In the genomic region with DNA sequence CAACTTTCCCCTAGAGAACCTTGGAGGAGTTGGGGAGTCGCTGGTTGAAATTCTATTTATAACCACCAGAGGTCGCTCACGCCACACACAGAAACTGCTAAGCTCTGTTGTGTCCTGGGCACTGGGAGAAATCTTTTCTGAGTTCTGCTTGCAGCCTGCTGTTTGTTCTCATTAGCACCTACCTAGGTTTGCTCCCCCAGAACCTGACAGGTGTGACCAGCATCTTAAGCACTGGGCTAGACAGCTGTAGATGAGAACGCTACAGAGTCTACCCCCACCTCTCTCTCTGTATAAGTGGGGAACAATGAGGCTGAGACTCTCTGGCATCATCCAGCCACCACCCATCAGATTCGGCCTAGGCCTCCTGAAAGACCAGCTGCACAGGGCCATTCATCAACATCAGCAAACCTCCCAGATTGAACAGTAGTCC, we compare ENCODE assay signal across 8 mouse cellular contexts. TPM values are rescaled to one million over a fixed set of nuclear protein-coding genes. Genes with fewer than 3 reads are reported as not detected.
A peak's percentile ranks its signal among the peaks of the same experiment; 100 is the strongest.
DNase-seq lines count a peak whose midpoint lies in the region; ATAC-seq and TF ChIP-seq lines count a peak whose summit lies in the region.

No protein-coding gene starts in this region.

- peak; percentile 84 for DNase-seq in lung, embryonic 14.5 days
- no peak for DNase-seq in lung, postnatal 36 days
- DNase-seq in adipocyte (ENCODE audit: low spot score) = peak; percentile 78
- peak; percentile 80 for DNase-seq in retina, postnatal 1 day
- DNase-seq in gastrocnemius, postnatal 36 days = no peak

- H3K9ac ChIP-seq in lung, embryonic 14.5 days = no peak overlapping the region; the same call in 1 of the 2 replicates
- H3K9ac ChIP-seq in intestine, embryonic 15.5 days = no peak overlapping the region
- H3K9ac ChIP-seq in lung, embryonic 15.5 days = no peak overlapping the region

- WGBS in lung, embryonic 14.5 days = 8% methylated on average over 5 of the region's 5 CpGs
- 13% methylated on average over 5 of the region's 5 CpGs for WGBS in intestine, embryonic 15.5 days
- 5% methylated on average over 5 of the region's 5 CpGs for WGBS in lung, embryonic 15.5 days

- no peak overlapping the region for H3K27ac ChIP-seq in lung, embryonic 14.5 days (ENCODE audit: low read depth)
- H3K27ac ChIP-seq in intestine, embryonic 15.5 days = no peak overlapping the region
- H3K27ac ChIP-seq in lung, embryonic 15.5 days = no peak overlapping the region

- no peaks in the 10 kb centered on the region for H3K4me1 ChIP-seq in lung, embryonic 14.5 days (ENCODE audit: insufficient read depth)
- no peaks in the 10 kb centered on the region for H3K4me1 ChIP-seq in intestine, embryonic 15.5 days (replicated peaks)
- no peaks in the 10 kb centered on the region for H3K4me1 ChIP-seq in lung, embryonic 15.5 days

- intact Hi-C loops in gastrocnemius, postnatal 36 days (cut with DNase I) = no loop called here

- no peak overlapping the region for H3K4me3 ChIP-seq in lung, embryonic 14.5 days (ENCODE audit: low read depth, low read length)
- H3K4me3 ChIP-seq in intestine, embryonic 15.5 days (replicated peaks) = no peak overlapping the region
- H3K4me3 ChIP-seq in lung, embryonic 15.5 days = no peak overlapping the region

- peak; percentile 92 for TF ChIP-seq CTCF in lung, embryonic 14.5 days (IDR thresholded peaks at IDR 0.05; ENCODE audit: low read depth)

- peak; percentile 71; the same call in 1 of the 2 replicates for ATAC-seq in lung, embryonic 14.5 days (ENCODE audit: insufficient read depth)
- peak; percentile 83 for ATAC-seq in erythroblast, adult 5-6 weeks (replicated peaks; ENCODE audit: low FRiP score, poor library complexity, severe bottlenecking)
- ATAC-seq in intestine, embryonic 15.5 days = peak; percentile 20; the same call in 1 of the 2 replicates
- ATAC-seq in lung, embryonic 15.5 days (ENCODE audit: borderline replicate concordance, extremely low read depth, low FRiP score, low TSS enrichment) = peak; percentile 49; the same call in 1 of the 2 replicates

- H3K9me3 ChIP-seq in lung, embryonic 14.5 days (ENCODE audit: low read depth, low read length) = no peaks in the 10 kb centered on the region
- H3K9me3 ChIP-seq in intestine, embryonic 15.5 days = no peaks in the 10 kb centered on the region
- no peaks in the 10 kb centered on the region for H3K9me3 ChIP-seq in lung, embryonic 15.5 days

- H3K36me3 ChIP-seq in lung, embryonic 14.5 days (ENCODE audit: insufficient read depth) = no peaks in the 10 kb centered on the region
- no peaks in the 10 kb centered on the region for H3K36me3 ChIP-seq in intestine, embryonic 15.5 days
- no peaks in the 10 kb centered on the region for H3K36me3 ChIP-seq in lung, embryonic 15.5 days

- H3K4me2 ChIP-seq in lung, embryonic 14.5 days = no peak overlapping the region
- H3K4me2 ChIP-seq in intestine, embryonic 15.5 days (replicated peaks) = no peak overlapping the region
- no peak overlapping the region for H3K4me2 ChIP-seq in lung, embryonic 15.5 days

- H3K27me3 ChIP-seq in lung, embryonic 14.5 days (ENCODE audit: insufficient read depth, low read length) = no peaks in the 10 kb centered on the region
- H3K27me3 ChIP-seq in intestine, embryonic 15.5 days (replicated peaks) = no peaks in the 10 kb centered on the region
- no peaks in the 10 kb centered on the region for H3K27me3 ChIP-seq in lung, embryonic 15.5 days

RNA-seq across cellular contexts. Expression of gene Gna12, which starts 17.1 kb away (rescaled TPM):
- 63.0 and 77.1 TPM in 2 replicates for polyA plus RNA-seq in lung, embryonic 14.5 days (2014; fragmentation: Nextera tagmentation; extraction: Ambion mirVana)
- 12.1 and 16.1 TPM in 2 replicates for total RNA-seq in erythroblast, adult 5-6 weeks (2015; ENCODE audit: low replicate concordance)
- 9.9 and 11.5 TPM in 2 replicates for total RNA-seq in erythroblast, adult 5-6 weeks (2017; ENCODE audit: low replicate concordance)
- polyA plus RNA-seq in intestine, embryonic 15.5 days (2015; fragmentation: Nextera tagmentation; extraction: Ambion mirVana) = 29.5 and 37.8 TPM in 2 replicates
- polyA plus RNA-seq in lung, embryonic 15.5 days (2015; fragmentation: Nextera tagmentation; extraction: Ambion mirVana) = 50.9 and 59.9 TPM in 2 replicates
- 10 to 100 TPM; 23.1 to 26.4 TPM for total RNA-seq in gastrocnemius, postnatal 36 days (2021)

Comparison
In these comparisons a context has a peak if more than half of its experiments do, and no peak if none do; other contexts are left out.
1. DNase-seq: peak in lung, embryonic 14.5 days (single experiment), adipocyte (single experiment) and retina, postnatal 1 day (single experiment); none in lung, postnatal 36 days (single experiment) and gastrocnemius, postnatal 36 days (0 of 2).
2. ATAC-seq: peak in every context shown above with its lines; median percentile 83 in erythroblast, adult 5-6 weeks; 71 in lung, embryonic 14.5 days; 49 in lung, embryonic 15.5 days; 20 in intestine, embryonic 15.5 days.